Mouse (Mus musculus) small intestine, adult 2 months (tissue): Measurements from ENCODE around the gene Nup188. TPM values are rescaled to one million over a fixed set of nuclear protein-coding genes. Genes with fewer than 3 reads are reported as not detected.
A peak's percentile ranks its signal among the peaks of the same experiment; 100 is the strongest.

Experiments
- H3K27ac ChIP-seq: fragments of 200-500 bp; 2 replicates; pipeline ENCODE4 v1.5.1; 2012; ENCODE audit warnings: low read depth, low read length, control low read depth, inconsistent platforms; ENCODE audit not compliant: insufficient read depth
- H3K27me3 ChIP-seq: fragments of 200-500 bp; 2 replicates; pipeline ENCODE4 v1.6.1; 2012; ENCODE audit warnings: mild to moderate bottlenecking, moderate library complexity, low read length, inconsistent platforms; ENCODE audit not compliant: control insufficient read depth, insufficient read depth
- H3K36me3 ChIP-seq: fragments of 200-500 bp; 2 replicates; pipeline ENCODE4 v1.6.1; 2012; ENCODE audit warnings: mild to moderate bottlenecking, low read length, control low read depth, inconsistent platforms; ENCODE audit not compliant: control insufficient read depth, insufficient read depth
- H3K4me1 ChIP-seq: fragments of 200-500 bp; 2 replicates; pipeline ENCODE4 v1.6.1; 2012; ENCODE audit warnings: low read length, inconsistent platforms, mixed read lengths; ENCODE audit not compliant: control insufficient read depth, insufficient read depth, insufficient read length
- H3K4me3 ChIP-seq: fragments of 200-500 bp; 2 replicates; pipeline ENCODE4 v1.5.1; 2012; ENCODE audit warnings: low read depth, mild to moderate bottlenecking, control low read depth, inconsistent platforms, low read length, moderate library complexity
- CTCF ChIP-seq: fragments of 200-500 bp; IDR thresholded peaks from 2 replicates; pipeline ENCODE4 v1.5.1; 2012; ENCODE audit warnings: low read depth, mild to moderate bottlenecking, control low read depth, inconsistent platforms, low read length, moderate library complexity, mixed read lengths; ENCODE audit not compliant: insufficient replicate concordance, insufficient read length; ENCODE audit errors: extremely low read depth
- POLR2A ChIP-seq: fragments of 200-500 bp; IDR thresholded peaks from 2 replicates; pipeline ENCODE4 v1.6.1; 2012; ENCODE audit warnings: low read depth, mild to moderate bottlenecking, control low read depth, inconsistent platforms, low read length, moderate library complexity
- WGBS: fragments of 180-500 bp; shearing (Covaris S2); methylation state at CpG from one replicate; pipeline ENCODE4 v1.1.7; 2018; 5-methylcytosine and 5-hydroxymethylcytosine counted together
- polyA plus RNA-seq: library from polyadenylated mRNA; depleted of rRNA; stranded (reverse); fragments of >200 nt; gene quantifications from 2 replicates; pipeline ENCODE4 v1.2.3, GENCODE M21; 2012

The Nup188 gene
- polyA plus RNA-seq, 1 experiment: 21.4 TPM

DNA sequence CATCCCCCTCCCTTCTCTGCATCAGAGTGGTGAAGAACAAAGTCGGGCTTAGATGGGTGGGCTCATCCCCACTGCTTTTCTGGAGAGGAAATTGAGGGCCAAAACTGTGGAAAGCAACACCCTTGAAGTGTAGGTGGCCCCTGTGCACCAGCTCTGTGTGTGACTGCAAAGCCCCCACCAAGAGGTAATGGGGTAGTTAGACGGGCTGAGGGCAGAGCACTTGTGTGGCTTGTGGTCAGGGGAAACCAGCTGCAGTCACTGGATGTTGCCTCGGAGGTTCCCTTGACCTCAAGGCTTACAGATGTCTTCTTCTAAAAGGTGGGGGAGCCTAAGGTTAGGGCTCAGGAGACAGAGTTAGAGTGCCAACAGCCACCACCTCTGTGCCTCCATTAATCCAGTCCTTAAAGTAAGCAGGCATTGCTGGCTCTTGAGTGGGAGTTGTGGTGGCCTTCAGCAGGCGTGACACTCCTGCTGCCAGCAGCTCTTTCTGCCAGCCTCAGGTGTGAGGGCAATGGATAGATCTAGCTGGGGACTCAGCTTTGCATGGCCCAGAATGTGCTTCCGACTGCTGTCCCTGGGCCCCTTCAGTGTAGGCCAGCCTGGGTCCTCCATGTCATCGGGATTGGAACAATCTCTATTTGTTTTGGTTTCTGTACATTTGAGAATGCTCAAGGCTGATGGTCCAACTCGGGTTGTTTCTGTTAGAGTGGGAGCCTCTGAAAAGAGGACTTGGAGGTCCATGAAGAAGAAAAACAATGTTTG is 28.3 kb upstream of the Nup188 start:
- Histone ChIP-seq H3K27me3 (no peaks in the 10 kb centered on the region), H3K36me3 (peaks cover 53% of the 10 kb centered on the region), H3K4me1 (peaks cover 12% of the 10 kb centered on the region), H3K27ac (peak overlapping the region; percentile 80), H3K4me3 (no peak overlapping the region)
- WGBS: 74% methylated on average over 7 of the region's 7 CpGs
- TF ChIP-seq POLR2A (no peak), CTCF (no peak)

DNA sequence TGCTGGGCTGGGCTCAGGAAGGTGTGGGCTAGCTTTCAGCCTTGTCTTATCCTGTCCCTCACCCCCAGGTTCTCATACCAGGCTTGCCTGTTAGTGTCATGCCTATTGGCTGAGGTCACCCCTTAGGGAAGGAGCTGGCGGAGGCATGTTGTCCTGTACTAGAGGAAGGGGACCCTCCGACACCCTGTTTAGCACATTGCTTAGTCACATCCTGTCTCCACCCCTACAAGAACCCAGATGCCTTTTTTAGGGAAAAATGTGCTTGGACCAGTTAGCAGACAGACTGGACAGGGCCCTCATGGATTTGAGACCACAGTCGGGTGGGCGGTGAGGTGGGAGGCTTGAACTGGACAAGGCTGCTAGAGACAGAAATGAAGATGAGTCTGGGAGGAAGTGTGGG is 27.6 kb upstream of the Nup188 start:
- Histone ChIP-seq H3K27me3 (no peaks in the 10 kb centered on the region), H3K4me3 (no peak overlapping the region), H3K4me1 (peaks cover 12% of the 10 kb centered on the region), H3K27ac (peak overlapping the region; percentile 80), H3K36me3 (peaks cover 60% of the 10 kb centered on the region)
- WGBS: 75% methylated on average over 4 of the region's 4 CpGs
- TF ChIP-seq POLR2A (no peak), CTCF (no peak)

DNA sequence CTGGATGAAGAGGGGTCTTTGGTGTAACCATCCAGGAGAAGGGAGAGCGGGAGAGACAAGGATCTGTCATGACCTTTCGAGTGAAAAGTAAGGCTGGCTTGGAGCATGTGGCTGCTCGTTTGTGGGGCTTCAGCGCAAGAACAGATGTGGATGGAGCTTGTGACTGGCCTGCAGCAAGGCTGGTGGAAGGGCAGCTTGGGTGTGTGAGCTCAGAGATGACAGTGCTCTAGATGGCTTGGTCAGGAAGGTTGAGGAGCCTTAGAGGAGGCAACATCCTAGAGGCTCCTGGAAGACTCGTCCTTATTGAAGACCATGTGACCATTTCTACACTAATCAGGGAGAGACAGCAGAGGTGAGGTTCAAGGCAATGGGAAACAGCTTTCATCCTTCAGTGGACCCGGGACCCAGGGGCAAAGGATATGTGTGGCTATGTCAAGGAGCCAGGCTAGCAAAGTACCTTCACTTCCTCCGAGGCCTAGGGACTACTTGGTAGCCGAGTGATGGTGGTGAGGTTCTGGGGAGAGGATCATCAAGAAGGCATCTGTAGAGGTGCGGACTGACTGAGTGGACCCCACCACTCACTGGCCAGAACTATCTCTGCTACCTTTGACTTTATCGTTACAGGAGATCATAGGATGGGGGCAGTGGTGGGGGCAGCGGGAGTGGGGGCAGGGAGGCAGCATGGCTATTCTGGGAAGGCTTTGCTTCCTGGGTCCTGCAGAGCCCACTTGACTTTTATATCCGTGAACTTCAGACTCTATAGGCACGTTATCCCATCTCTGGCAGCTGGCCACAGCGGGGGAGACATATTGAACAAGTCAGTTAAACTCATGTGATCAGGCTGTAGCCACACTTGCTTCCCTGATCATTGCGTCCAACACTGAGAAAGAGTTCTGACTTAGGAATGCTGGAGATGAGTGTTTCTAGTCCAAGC is 26.8 kb upstream of the Nup188 start:
- WGBS: 73% methylated on average over 15 of the region's 15 CpGs
- peaks cover 66% of the 10 kb centered on the region for H3K36me3 ChIP-seq
- TF ChIP-seq CTCF (no peak), POLR2A (no peak)

DNA sequence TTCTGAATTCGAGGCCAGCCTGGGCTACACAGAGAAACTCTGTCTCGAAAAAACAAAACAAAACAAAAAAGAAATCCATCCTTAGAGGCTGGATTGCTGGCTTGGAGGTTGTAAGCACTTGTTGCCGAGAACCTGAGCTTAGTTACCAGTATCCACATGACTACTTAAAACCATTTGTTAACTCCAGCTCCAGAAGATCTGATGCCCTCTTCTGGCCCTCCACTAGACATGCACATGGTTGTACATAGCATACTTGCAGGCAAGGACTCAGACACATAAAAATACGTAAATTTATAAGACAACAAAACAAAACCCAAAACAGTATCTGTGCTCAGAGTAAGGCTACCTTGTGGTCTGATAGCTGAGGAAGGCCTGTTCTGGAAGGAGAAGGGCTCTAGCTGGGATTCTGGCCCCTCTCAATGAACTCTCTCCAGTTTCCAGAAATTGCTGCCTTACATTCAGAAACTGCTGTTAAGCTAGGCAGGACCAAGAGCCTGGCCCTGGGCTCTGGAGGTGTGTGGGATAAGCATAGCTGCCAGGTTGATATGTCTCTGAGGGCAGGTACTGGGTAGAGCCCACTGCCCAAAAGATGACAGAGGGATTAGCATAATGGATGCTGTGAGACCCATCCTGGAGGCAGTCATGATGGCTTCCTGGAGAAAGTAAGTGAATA is 25.0 kb upstream of the Nup188 start:
- 84% methylated on average over 4 of the region's 4 CpGs for WGBS
- Histone ChIP-seq H3K4me3 (no peak overlapping the region), H3K4me1 (peaks cover 14% of the 10 kb centered on the region), H3K36me3 (peaks cover 54% of the 10 kb centered on the region), H3K27ac (no peak overlapping the region), H3K27me3 (no peaks in the 10 kb centered on the region)
- no peak for TF ChIP-seq POLR2A
- no peak for TF ChIP-seq CTCF

More for the DNA sequence above, 26.8 kb upstream of the Nup188 start:
- Histone ChIP-seq H3K27me3 (no peaks in the 10 kb centered on the region), H3K4me1 (peaks cover 12% of the 10 kb centered on the region), H3K4me3 (no peak overlapping the region), H3K27ac (peak overlapping the region; percentile 80)

DNA sequence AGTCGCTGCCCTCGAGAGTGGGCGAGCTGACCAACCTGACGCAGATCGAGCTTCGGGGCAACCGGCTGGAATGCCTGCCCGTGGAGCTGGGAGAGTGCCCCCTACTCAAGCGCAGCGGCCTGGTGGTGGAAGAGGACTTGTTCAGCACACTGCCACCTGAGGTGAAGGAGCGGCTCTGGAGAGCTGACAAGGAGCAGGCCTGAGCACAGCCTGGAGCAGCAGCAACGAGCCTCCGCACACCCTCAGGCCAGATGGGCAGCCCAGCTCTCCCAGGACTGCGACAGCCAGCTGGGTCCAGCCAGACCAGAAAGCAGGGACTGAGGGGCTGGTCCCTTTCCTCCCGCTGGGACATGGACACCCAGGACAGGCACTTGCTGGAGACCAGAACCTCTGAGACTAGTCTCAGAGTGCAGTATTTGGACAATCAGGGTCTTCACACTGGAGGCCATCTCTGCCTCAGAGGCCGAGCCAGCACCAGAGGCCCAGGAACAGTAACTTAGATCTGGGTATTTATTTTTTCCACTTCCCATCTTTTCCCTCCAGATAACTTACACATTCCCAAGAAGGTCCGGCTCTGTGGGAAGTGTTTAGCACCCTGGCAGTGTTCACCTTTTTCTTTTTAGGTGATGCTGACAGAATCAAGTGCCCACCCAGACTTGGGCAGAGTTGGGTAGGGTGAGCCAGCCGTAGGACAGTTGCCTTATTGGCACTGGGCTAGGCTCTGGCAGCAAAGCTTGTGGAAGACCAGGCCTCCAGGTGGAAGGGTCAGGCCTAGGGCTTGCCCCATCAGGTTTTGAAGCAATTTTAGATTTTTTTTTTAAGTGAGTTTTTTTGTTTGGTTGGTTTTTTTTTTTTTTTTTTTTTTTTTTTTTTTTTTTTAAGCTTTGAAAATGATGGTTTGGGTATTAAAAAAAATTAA is 24.0 kb upstream of the Nup188 start:
- peaks cover 44% of the 10 kb centered on the region for H3K36me3 ChIP-seq

DNA sequence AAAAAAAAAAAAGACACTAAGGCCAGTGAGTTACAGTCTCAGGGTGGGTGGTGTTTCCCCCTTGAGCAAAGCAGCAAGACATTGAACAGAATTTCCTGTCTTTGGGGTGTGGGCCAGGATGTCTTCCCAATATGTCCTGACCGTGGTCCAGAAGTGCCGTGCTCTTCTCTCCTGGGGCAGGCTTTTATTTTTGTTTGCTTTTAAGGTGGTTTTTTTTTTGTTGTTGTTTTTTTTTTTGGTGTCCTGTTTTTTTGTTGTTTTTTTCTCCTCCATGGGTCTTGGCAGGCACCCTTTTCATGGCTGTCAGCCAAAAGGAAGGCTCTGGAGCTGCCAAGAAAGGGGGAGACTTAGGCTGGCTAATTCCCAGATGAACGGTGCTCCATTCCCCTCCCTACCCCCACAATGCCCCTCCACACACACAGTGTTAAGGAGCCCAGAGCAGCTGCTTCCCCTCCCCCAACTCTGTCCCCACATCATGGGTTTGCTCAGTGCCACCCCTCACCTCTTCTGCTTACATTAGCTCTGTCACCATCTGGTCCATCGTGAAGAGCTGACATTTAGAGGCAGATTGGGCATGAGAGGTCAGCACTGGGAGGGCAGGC is 23.3 kb upstream of the Nup188 start:
- TF ChIP-seq POLR2A (no peak), CTCF (no peak)
- no peaks in the 10 kb centered on the region for H3K27me3 ChIP-seq
- no peak overlapping the region; the same call in 1 of the 2 replicates for H3K27ac ChIP-seq
- WGBS: 49% methylated on average over 4 of the region's 4 CpGs
- H3K4me3 ChIP-seq: no peak overlapping the region
- peaks cover 37% of the 10 kb centered on the region for H3K36me3 ChIP-seq
- peaks cover 13% of the 10 kb centered on the region for H3K4me1 ChIP-seq

More for the DNA sequence above, 24.0 kb upstream of the Nup188 start:
- TF ChIP-seq CTCF (no peak), POLR2A (no peak)
- 90% methylated on average over 18 of the region's 18 CpGs for WGBS
- Histone ChIP-seq H3K4me3 (no peak overlapping the region), H3K27me3 (no peaks in the 10 kb centered on the region), H3K4me1 (peaks cover 14% of the 10 kb centered on the region), H3K27ac (no peak overlapping the region)
